Mouse (Mus musculus): Measurements from ENCODE around the gene Krt13. TPM values are rescaled to one million over a fixed set of nuclear protein-coding genes. Genes with fewer than 3 reads are reported as not detected.

The Krt13 gene
- polyA plus RNA-seq, 1 experiment from 2014 or later = not detected

- WGBS = 66% methylated on average over 9 of the region's 9 CpGs
- DNase-seq (ENCODE audit: low spot score) (no peak), ATAC-seq (ENCODE audit: insufficient number of reproducible peaks, low FRiP score, low TSS enrichment, low read depth) (no peak)
- Histone ChIP-seq H3K4me2 (ENCODE audit: low read depth, severe bottlenecking) (no peak within 1 kb of the TSS), H3K9me3 (ENCODE audit: control insufficient read depth, low read length) (no peaks in the 10 kb centered on the region), H3K4me1 (ENCODE audit: control insufficient read depth, insufficient read depth, low read length) (peaks cover 3% of the 10 kb centered on the region; the same call in 1 of the 2 replicates), H3K9ac (ENCODE audit: low read length) (no peak within 1 kb of the TSS), H3K27ac (replicated peaks; ENCODE audit: low read depth, low read length) (no peak within 1 kb of the TSS), H3K4me3 (ENCODE audit: low read depth, low read length) (no peak within 1 kb of the TSS), H3K36me3 (ENCODE audit: control insufficient read depth, insufficient read depth, low read length) (no peaks in the 10 kb centered on the region), H3K27me3 (ENCODE audit: control insufficient read depth, insufficient read depth, low read length) (peaks cover 19% of the 10 kb centered on the region)
These were observed 27.4 kb upstream of the Krt13 start, which contains the start of gene Krt19 for GRCm38 (mm10) chr11:100148615-100149330. TSS of gene Krt19 (minus strand) at chr11:100148665.

- 40% methylated on average over 5 of the region's 5 CpGs for WGBS
- no peaks in the 10 kb centered on the region for H3K36me3 ChIP-seq (ENCODE audit: control insufficient read depth, insufficient read depth, low read length)
- H3K4me1 ChIP-seq (ENCODE audit: control insufficient read depth, insufficient read depth, low read length) = peaks cover 3% of the 10 kb centered on the region; the same call in 1 of the 2 replicates
- no peak overlapping the region for H3K4me2 ChIP-seq (ENCODE audit: low read depth, severe bottlenecking)
- DNase-seq (ENCODE audit: low spot score) (no peak), ATAC-seq (ENCODE audit: insufficient number of reproducible peaks, low FRiP score, low TSS enrichment, low read depth) (no peak)
- H3K27ac ChIP-seq (replicated peaks; ENCODE audit: low read depth, low read length) = no peak overlapping the region
- H3K27me3 ChIP-seq (ENCODE audit: control insufficient read depth, insufficient read depth, low read length) = peaks cover 19% of the 10 kb centered on the region
- no peak overlapping the region for H3K4me3 ChIP-seq (ENCODE audit: low read depth, low read length)
- H3K9me3 ChIP-seq (ENCODE audit: control insufficient read depth, low read length) = no peaks in the 10 kb centered on the region
- H3K9ac ChIP-seq (ENCODE audit: low read length) = no peak overlapping the region
These were observed 26.4 kb upstream of the Krt13 start for GRCm38 (mm10) chr11:100147566-100148353.

- Histone ChIP-seq H3K9me3 (ENCODE audit: control insufficient read depth, low read length) (no peaks in the 10 kb centered on the region), H3K9ac (ENCODE audit: low read length) (no peak overlapping the region), H3K4me1 (ENCODE audit: control insufficient read depth, insufficient read depth, low read length) (peaks cover 3% of the 10 kb centered on the region; the same call in 1 of the 2 replicates), H3K27ac (replicated peaks; ENCODE audit: low read depth, low read length) (no peak overlapping the region), H3K4me2 (ENCODE audit: low read depth, severe bottlenecking) (peak overlapping the region; percentile 47), H3K36me3 (ENCODE audit: control insufficient read depth, insufficient read depth, low read length) (no peaks in the 10 kb centered on the region), H3K4me3 (ENCODE audit: low read depth, low read length) (peak overlapping the region; percentile 21), H3K27me3 (ENCODE audit: control insufficient read depth, insufficient read depth, low read length) (peaks cover 19% of the 10 kb centered on the region)
- ATAC-seq (ENCODE audit: insufficient number of reproducible peaks, low FRiP score, low TSS enrichment, low read depth) (0 out of 2 replicates have a peak, but pooled peaks have one; percentile 44), DNase-seq (ENCODE audit: low spot score) (no peak)
- 2% methylated on average over 13 of the region's 13 CpGs for WGBS
These were observed 24.6 kb upstream of the Krt13 start for GRCm38 (mm10) chr11:100145858-100146560.

GRCm38 (mm10) chr11:100145104-100145503 is 23.7 kb upstream of the Krt13 start:
- H3K9me3 ChIP-seq (ENCODE audit: control insufficient read depth, low read length) = no peaks in the 10 kb centered on the region
- H3K4me1 ChIP-seq (ENCODE audit: control insufficient read depth, insufficient read depth, low read length) = peaks cover 6% of the 10 kb centered on the region; the same call in 1 of the 2 replicates
- no peak for DNase-seq (ENCODE audit: low spot score)
- peaks cover 19% of the 10 kb centered on the region for H3K27me3 ChIP-seq (ENCODE audit: control insufficient read depth, insufficient read depth, low read length)
- no peak overlapping the region for H3K9ac ChIP-seq (ENCODE audit: low read length)
- no peaks in the 10 kb centered on the region for H3K36me3 ChIP-seq (ENCODE audit: control insufficient read depth, insufficient read depth, low read length)
- ATAC-seq (ENCODE audit: insufficient number of reproducible peaks, low FRiP score, low TSS enrichment, low read depth) = no peak
- peak overlapping the region; percentile 47 for H3K4me2 ChIP-seq (ENCODE audit: low read depth, severe bottlenecking)
- WGBS = 2% methylated on average over 20 of the region's 20 CpGs
- no peak overlapping the region for H3K27ac ChIP-seq (replicated peaks; ENCODE audit: low read depth, low read length)
- peak overlapping the region; percentile 21 for H3K4me3 ChIP-seq (ENCODE audit: low read depth, low read length)

- no peaks in the 10 kb centered on the region for H3K9me3 ChIP-seq (ENCODE audit: control insufficient read depth, low read length)
- 90% methylated on average over 21 of the region's 21 CpGs for WGBS
- ATAC-seq (ENCODE audit: insufficient number of reproducible peaks, low FRiP score, low TSS enrichment, low read depth) = no peak
- H3K27me3 ChIP-seq (ENCODE audit: control insufficient read depth, insufficient read depth, low read length) = peaks cover 18% of the 10 kb centered on the region
- no peak for DNase-seq (ENCODE audit: low spot score)
- no peak overlapping the region for H3K9ac ChIP-seq (ENCODE audit: low read length)
- H3K36me3 ChIP-seq (ENCODE audit: control insufficient read depth, insufficient read depth, low read length) = no peaks in the 10 kb centered on the region
- no peak overlapping the region for H3K4me3 ChIP-seq (ENCODE audit: low read depth, low read length)
- peaks cover 10% of the 10 kb centered on the region; the same call in 1 of the 2 replicates for H3K4me1 ChIP-seq (ENCODE audit: control insufficient read depth, insufficient read depth, low read length)
- no peak overlapping the region for H3K4me2 ChIP-seq (ENCODE audit: low read depth, severe bottlenecking)
- no peak overlapping the region for H3K27ac ChIP-seq (replicated peaks; ENCODE audit: low read depth, low read length)
These were observed 19.6 kb upstream of the Krt13 start for GRCm38 (mm10) chr11:100140966-100141365.

GRCm38 (mm10) chr11:100139391-100139790 is 18.0 kb upstream of the Krt13 start:
- ATAC-seq (ENCODE audit: insufficient number of reproducible peaks, low FRiP score, low TSS enrichment, low read depth) = no peak
- no peak overlapping the region for H3K27ac ChIP-seq (replicated peaks; ENCODE audit: low read depth, low read length)
- 0 out of 2 replicates have a peak, but pooled peaks cover 7% of the 10 kb centered on the region for H3K4me1 ChIP-seq (ENCODE audit: control insufficient read depth, insufficient read depth, low read length)

GRCm38 (mm10) chr11:100138809-100139208 is 17.4 kb upstream of the Krt13 start:
- WGBS = 54% methylated on average over 7 of the region's 7 CpGs
- H3K27ac ChIP-seq (replicated peaks; ENCODE audit: low read depth, low read length) = no peak overlapping the region
- 0 out of 2 replicates have a peak, but pooled peaks cover 7% of the 10 kb centered on the region for H3K4me1 ChIP-seq (ENCODE audit: control insufficient read depth, insufficient read depth, low read length)
- H3K9ac ChIP-seq (ENCODE audit: low read length) = no peak overlapping the region
- no peak overlapping the region for H3K4me2 ChIP-seq (ENCODE audit: low read depth, severe bottlenecking)
- no peak overlapping the region for H3K4me3 ChIP-seq (ENCODE audit: low read depth, low read length)
- H3K36me3 ChIP-seq (ENCODE audit: control insufficient read depth, insufficient read depth, low read length) = no peaks in the 10 kb centered on the region
- no peaks in the 10 kb centered on the region for H3K9me3 ChIP-seq (ENCODE audit: control insufficient read depth, low read length)
- no peaks in the 10 kb centered on the region for H3K27me3 ChIP-seq (ENCODE audit: control insufficient read depth, insufficient read depth, low read length)
- ATAC-seq (ENCODE audit: insufficient number of reproducible peaks, low FRiP score, low TSS enrichment, low read depth) (no peak), DNase-seq (ENCODE audit: low spot score) (no peak)

More at GRCm38 (mm10) chr11:100139391-100139790, 18.0 kb upstream of the Krt13 start:
- H3K9ac ChIP-seq (ENCODE audit: low read length) = no peak overlapping the region
- no peak overlapping the region for H3K4me3 ChIP-seq (ENCODE audit: low read depth, low read length)
- no peak overlapping the region for H3K4me2 ChIP-seq (ENCODE audit: low read depth, severe bottlenecking)
- peaks cover 3% of the 10 kb centered on the region; the same call in 1 of the 2 replicates for H3K27me3 ChIP-seq (ENCODE audit: control insufficient read depth, insufficient read depth, low read length)
- no peaks in the 10 kb centered on the region for H3K36me3 ChIP-seq (ENCODE audit: control insufficient read depth, insufficient read depth, low read length)
- no peak for DNase-seq (ENCODE audit: low spot score)
- WGBS = 61% methylated on average over 2 of the region's 2 CpGs
- H3K9me3 ChIP-seq (ENCODE audit: control insufficient read depth, low read length) = no peaks in the 10 kb centered on the region

GRCm38 (mm10) chr11:100137693-100138092 is 16.3 kb upstream of the Krt13 start:
- Histone ChIP-seq H3K9me3 (ENCODE audit: control insufficient read depth, low read length) (no peaks in the 10 kb centered on the region), H3K27ac (replicated peaks; ENCODE audit: low read depth, low read length) (no peak overlapping the region), H3K4me3 (ENCODE audit: low read depth, low read length) (no peak overlapping the region), H3K4me2 (ENCODE audit: low read depth, severe bottlenecking) (no peak overlapping the region), H3K36me3 (ENCODE audit: control insufficient read depth, insufficient read depth, low read length) (no peaks in the 10 kb centered on the region), H3K9ac (ENCODE audit: low read length) (no peak overlapping the region), H3K4me1 (ENCODE audit: control insufficient read depth, insufficient read depth, low read length) (0 out of 2 replicates have a peak, but pooled peaks cover 7% of the 10 kb centered on the region), H3K27me3 (ENCODE audit: control insufficient read depth, insufficient read depth, low read length) (no peaks in the 10 kb centered on the region)
- ATAC-seq (ENCODE audit: insufficient number of reproducible peaks, low FRiP score, low TSS enrichment, low read depth) (no peak), DNase-seq (ENCODE audit: low spot score) (no peak)
- 32% methylated on average over 5 of the region's 5 CpGs for WGBS

Measured in limb, embryonic 11.5 days (tissue).